In the genomic region with DNA sequence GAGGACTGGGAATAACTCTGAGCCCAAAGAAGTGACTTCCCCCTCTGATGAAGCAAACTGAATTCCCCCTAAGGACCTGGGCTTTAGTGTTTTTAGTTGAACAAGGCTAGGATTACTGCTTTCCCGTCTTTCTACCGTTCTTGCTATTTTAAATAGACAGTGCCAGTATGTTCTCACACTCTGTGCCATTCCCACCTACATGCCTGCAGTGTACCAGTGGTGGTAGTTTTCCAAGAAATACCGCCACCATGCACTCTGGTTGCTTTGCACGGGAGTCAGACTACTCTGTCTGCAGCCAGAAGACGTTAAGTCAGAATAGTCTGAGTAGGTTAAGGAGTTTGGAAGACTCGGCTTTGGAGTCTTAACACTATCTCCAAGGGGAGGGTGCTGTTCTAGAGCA, we compare ENCODE assay signal across 15 mouse cellular contexts.
DNase-seq lines count a peak whose midpoint lies in the region.
"Had no signal": no experiment of that assay in that cellular context is flagged by ENCODE, and none has a peak within 500 bp of the region (broad histone marks: within the 10 kb centered on the region; RNA-seq: fewer than 3 reads in every experiment).

No protein-coding gene starts in this region.

- DNase-seq in frontal cortex, postnatal 36 days (ENCODE audit: low spot score in 2 of 2): peak; percentile 65 to 71
- DNase-seq in frontal cortex, postnatal 14 days (ENCODE audit: low spot score in 2 of 2): no peak
- DNase-seq in right cerebral cortex, adult 18-20 months: peak; percentile 84
- no peak for DNase-seq in right cerebral cortex, postnatal 14 days
- peak; percentile 63 for DNase-seq in layer of hippocampus, adult 9-11 months
- peak; percentile 44 to 81 for DNase-seq in right cerebral cortex, postnatal 36 days (ENCODE audit: low spot score in 2 of 2)
- no peak for DNase-seq in urinary bladder, postnatal 14 days (ENCODE audit: low spot score)
- no peak for DNase-seq in kidney, adult 11 months
- DNase-seq: adrenal gland, postnatal 36 days; cerebellum, adult 11 months; cerebellum, adult 9-11 months; gastrocnemius, postnatal 10 days; kidney, postnatal 36 days; thymus, adult 2 months; thymus, postnatal 4 days had no signal

Comparison
In these comparisons a context has a peak if more than half of its experiments do, and no peak if none do; other contexts are left out.
1. DNase-seq: peak in frontal cortex, postnatal 36 days (2 of 2), right cerebral cortex, adult 18-20 months (single experiment), layer of hippocampus, adult 9-11 months (single experiment) and right cerebral cortex, postnatal 36 days (2 of 2); none in frontal cortex, postnatal 14 days (0 of 2), right cerebral cortex, postnatal 14 days (single experiment), urinary bladder, postnatal 14 days (single experiment) and kidney, adult 11 months (single experiment).